Mouse (Mus musculus): ENCODE results near the gene Large1. TPM values are rescaled to one million over a fixed set of nuclear protein-coding genes. Genes with fewer than 3 reads are reported as not detected.
"Not testable (repeated sequence)": the region's sequence is repeated elsewhere in the genome, so short reads cannot be mapped to it uniquely, and the experiment has no call there.

Large1 gene
- polyA plus RNA-seq (2012; rRNA removed), result 3.5 and 4.4 TPM in 2 replicates

GRCm38 (mm10) chr8:73353108-73353793 is at the start of gene Large1:
Gene Large1, minus strand, starts transcription at chr8:73353540.
- H3K4me3 ChIP-seq (ENCODE audit: control insufficient read depth, insufficient read depth, low read length), result peak within 1 kb of the TSS; percentile 62
- H3K4me1 ChIP-seq (replicated peaks; ENCODE audit: control insufficient read depth, insufficient read depth, low read length), result peaks cover 16% of the 10 kb centered on the region
- peaks cover 3% of the 10 kb centered on the region; the same call in 1 of the 2 replicates for H3K27me3 ChIP-seq (ENCODE audit: control insufficient read depth, insufficient read depth, low read length)
- TF ChIP-seq POLR2A (IDR thresholded peaks at IDR 0.05; ENCODE audit: control insufficient read depth, extremely low read depth, insufficient read depth, low read length, poor library complexity) (0 out of 2 replicates have a peak, but pooled peaks have one; percentile 33), CTCF (IDR thresholded peaks at IDR 0.05; ENCODE audit: borderline replicate concordance, control insufficient read depth, extremely low read depth, insufficient read depth, low read length, poor library complexity) (no peak)
- DNase-seq, result peak; percentile 91
- WGBS, result under 1% methylated on average over 83 of the region's 84 CpGs
- H3K36me3 ChIP-seq (ENCODE audit: control insufficient read depth, insufficient read depth, low read length), result no peaks in the 10 kb centered on the region
- no peak within 1 kb of the TSS for H3K27ac ChIP-seq (ENCODE audit: control insufficient read depth, insufficient read depth, low read length)

- DNase-seq, result no peak
- WGBS, result 31% methylated on average over 1 of the region's 1 CpGs
- no peak for TF ChIP-seq CTCF (IDR thresholded peaks at IDR 0.05; ENCODE audit: borderline replicate concordance, control insufficient read depth, extremely low read depth, insufficient read depth, low read length, poor library complexity)
- TF ChIP-seq POLR2A (IDR thresholded peaks at IDR 0.05; ENCODE audit: control insufficient read depth, extremely low read depth, insufficient read depth, low read length, poor library complexity), result no peak
- H3K4me1 ChIP-seq (replicated peaks; ENCODE audit: control insufficient read depth, insufficient read depth, low read length), result no peaks in the 10 kb centered on the region
- no peaks in the 10 kb centered on the region for H3K36me3 ChIP-seq (ENCODE audit: control insufficient read depth, insufficient read depth, low read length)
- no peak overlapping the region for H3K4me3 ChIP-seq (ENCODE audit: control insufficient read depth, insufficient read depth, low read length)
- no peaks in the 10 kb centered on the region for H3K27me3 ChIP-seq (ENCODE audit: control insufficient read depth, insufficient read depth, low read length)
- no peak overlapping the region for H3K27ac ChIP-seq (ENCODE audit: control insufficient read depth, insufficient read depth, low read length)
Measured at GRCm38 (mm10) chr8:73400343-73400742, 47.0 kb upstream of the Large1 start.

GRCm38 (mm10) chr8:73373001-73373400 is 19.7 kb upstream of the Large1 start:
- WGBS, result 92% methylated on average over 6 of the region's 6 CpGs

GRCm38 (mm10) chr8:73355979-73356378 is 2.6 kb upstream of the Large1 start:
- Histone ChIP-seq H3K27me3 (ENCODE audit: control insufficient read depth, insufficient read depth, low read length) (peaks cover 3% of the 10 kb centered on the region; the same call in 1 of the 2 replicates), H3K36me3 (ENCODE audit: control insufficient read depth, insufficient read depth, low read length) (no peaks in the 10 kb centered on the region), H3K27ac (ENCODE audit: control insufficient read depth, insufficient read depth, low read length) (no peak overlapping the region), H3K4me3 (ENCODE audit: control insufficient read depth, insufficient read depth, low read length) (no peak overlapping the region), H3K4me1 (replicated peaks; ENCODE audit: control insufficient read depth, insufficient read depth, low read length) (peaks cover 16% of the 10 kb centered on the region)
- 25% methylated on average over 2 of the region's 2 CpGs for WGBS
- DNase-seq, result peak; percentile 45
- no peak for TF ChIP-seq POLR2A (IDR thresholded peaks at IDR 0.05; ENCODE audit: control insufficient read depth, extremely low read depth, insufficient read depth, low read length, poor library complexity)
- no peak for TF ChIP-seq CTCF (IDR thresholded peaks at IDR 0.05; ENCODE audit: borderline replicate concordance, control insufficient read depth, extremely low read depth, insufficient read depth, low read length, poor library complexity)

More at GRCm38 (mm10) chr8:73373001-73373400, 19.7 kb upstream of the Large1 start:
- H3K27me3 ChIP-seq (ENCODE audit: control insufficient read depth, insufficient read depth, low read length); H3K4me3 ChIP-seq (ENCODE audit: control insufficient read depth, insufficient read depth, low read length); H3K27ac ChIP-seq (ENCODE audit: control insufficient read depth, insufficient read depth, low read length); H3K36me3 ChIP-seq (ENCODE audit: control insufficient read depth, insufficient read depth, low read length); DNase-seq; H3K4me1 ChIP-seq (replicated peaks; ENCODE audit: control insufficient read depth, insufficient read depth, low read length): not testable (repeated sequence)

- peak; percentile 31 for DNase-seq
- WGBS, result 2% methylated on average over 25 of the region's 25 CpGs
- H3K27me3 ChIP-seq (ENCODE audit: control insufficient read depth, insufficient read depth, low read length), result peaks cover 3% of the 10 kb centered on the region; the same call in 1 of the 2 replicates
- TF ChIP-seq CTCF (IDR thresholded peaks at IDR 0.05; ENCODE audit: borderline replicate concordance, control insufficient read depth, extremely low read depth, insufficient read depth, low read length, poor library complexity) (no peak), POLR2A (IDR thresholded peaks at IDR 0.05; ENCODE audit: control insufficient read depth, extremely low read depth, insufficient read depth, low read length, poor library complexity) (no peak)
- H3K27ac ChIP-seq (ENCODE audit: control insufficient read depth, insufficient read depth, low read length), result no peak overlapping the region
- peak overlapping the region; percentile 62 for H3K4me3 ChIP-seq (ENCODE audit: control insufficient read depth, insufficient read depth, low read length)
- no peaks in the 10 kb centered on the region for H3K36me3 ChIP-seq (ENCODE audit: control insufficient read depth, insufficient read depth, low read length)
- peaks cover 16% of the 10 kb centered on the region for H3K4me1 ChIP-seq (replicated peaks; ENCODE audit: control insufficient read depth, insufficient read depth, low read length)
Measured at GRCm38 (mm10) chr8:73354201-73354881, 1.0 kb upstream of the Large1 start.

- no peak for DNase-seq
- H3K4me3 ChIP-seq (ENCODE audit: control insufficient read depth, insufficient read depth, low read length), result peak overlapping the region; percentile 62
- peaks cover 3% of the 10 kb centered on the region; the same call in 1 of the 2 replicates for H3K27me3 ChIP-seq (ENCODE audit: control insufficient read depth, insufficient read depth, low read length)
- H3K36me3 ChIP-seq (ENCODE audit: control insufficient read depth, insufficient read depth, low read length), result no peaks in the 10 kb centered on the region
- under 1% methylated on average over 16 of the region's 16 CpGs for WGBS
- peaks cover 16% of the 10 kb centered on the region for H3K4me1 ChIP-seq (replicated peaks; ENCODE audit: control insufficient read depth, insufficient read depth, low read length)
- TF ChIP-seq CTCF (IDR thresholded peaks at IDR 0.05; ENCODE audit: borderline replicate concordance, control insufficient read depth, extremely low read depth, insufficient read depth, low read length, poor library complexity), result no peak
- no peak for TF ChIP-seq POLR2A (IDR thresholded peaks at IDR 0.05; ENCODE audit: control insufficient read depth, extremely low read depth, insufficient read depth, low read length, poor library complexity)
- no peak overlapping the region for H3K27ac ChIP-seq (ENCODE audit: control insufficient read depth, insufficient read depth, low read length)
Measured at GRCm38 (mm10) chr8:73353794-73354179, 447 bp upstream of the Large1 start.

Measured in thymus, adult 2 months (tissue).